In the genomic region with DNA sequence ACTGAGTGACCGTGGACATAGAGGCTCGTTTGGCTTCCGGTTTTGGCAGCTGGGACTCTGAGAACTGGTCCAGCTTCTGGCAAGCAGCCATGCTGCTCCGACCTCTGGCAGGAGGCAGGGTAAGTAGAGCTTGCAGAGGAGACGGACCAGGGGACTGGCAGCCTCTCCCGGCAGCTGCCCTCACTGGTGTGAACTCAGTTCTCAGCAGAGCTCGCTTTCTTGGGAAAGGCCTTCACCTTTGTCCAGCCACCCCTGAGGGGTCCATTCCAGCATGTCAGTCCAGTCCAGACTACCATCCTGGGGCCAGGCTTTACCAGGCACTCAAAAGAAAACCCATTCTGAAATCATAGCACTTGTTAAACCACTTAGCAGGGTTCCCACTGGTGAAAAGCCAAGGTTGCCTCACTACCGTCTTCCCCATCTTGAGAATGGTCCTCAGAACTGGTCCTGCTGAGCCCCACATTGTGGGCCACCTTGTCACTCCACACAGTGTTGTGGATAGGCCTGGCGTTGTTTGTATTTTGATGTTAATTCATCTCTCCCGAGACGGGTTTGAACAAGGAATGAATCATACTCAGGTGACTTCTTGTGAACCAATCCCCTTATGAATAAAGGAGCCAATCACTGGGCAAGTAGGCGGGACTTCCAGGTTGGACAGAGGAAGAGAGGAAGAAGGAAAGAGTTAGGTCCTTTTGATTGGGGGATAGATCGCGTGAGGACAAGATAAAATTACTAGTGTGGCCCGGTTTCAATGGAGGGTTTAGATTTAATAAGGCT, we compare ENCODE assay signal across 15 mouse cellular contexts. TPM values are rescaled to one million over a fixed set of nuclear protein-coding genes. Genes with fewer than 3 reads are reported as not detected.
A peak's percentile ranks its signal among the peaks of the same experiment; 100 is the strongest.
DNase-seq lines count a peak whose midpoint lies in the region; ATAC-seq and TF ChIP-seq lines count a peak whose summit lies in the region.
"Had no signal": no experiment of that assay in that cellular context is flagged by ENCODE, and none has a peak within 500 bp of the region (broad histone marks: within the 10 kb centered on the region; RNA-seq: fewer than 3 reads in every experiment).

No protein-coding gene starts in this region.

- H3K4me1 ChIP-seq in hindbrain, postnatal 0 days (ENCODE audit: insufficient read depth, low read length) = no peaks in the 10 kb centered on the region
- H3K4me1 ChIP-seq in hindbrain, embryonic 11.5 days (replicated peaks; ENCODE audit: control insufficient read depth, insufficient read depth, low read length) = 0 out of 2 replicates have a peak, but pooled peaks cover 3% of the 10 kb centered on the region
- H3K4me1 ChIP-seq in E14TG2a.4 (replicated peaks; ENCODE audit: low read depth, low read length) = peaks cover 88% of the 10 kb centered on the region

- no peaks in the 10 kb centered on the region for H3K9me3 ChIP-seq in hindbrain, postnatal 0 days (ENCODE audit: low read length)
- no peaks in the 10 kb centered on the region for H3K9me3 ChIP-seq in hindbrain, embryonic 11.5 days (ENCODE audit: control insufficient read depth, low read length)
- H3K9me3 ChIP-seq in E14TG2a.4 (ENCODE audit: low read length) = no peaks in the 10 kb centered on the region
- H3K9me3 ChIP-seq: limb, embryonic 13.5 days; neural tube, embryonic 12.5 days had no signal

- H3K27ac ChIP-seq in hindbrain, postnatal 0 days = no peak overlapping the region
- no peak overlapping the region for H3K27ac ChIP-seq in hindbrain, embryonic 11.5 days (ENCODE audit: low read depth, low read length)
- H3K27ac ChIP-seq: kidney, postnatal 0 days; limb, embryonic 13.5 days; neural tube, embryonic 12.5 days had no signal

- peak; percentile 75 for DNase-seq in adrenal gland, postnatal 10 days
- DNase-seq in adrenal gland, postnatal 4 days (ENCODE audit: low spot score in 2 of 2) = no peak
- DNase-seq in hindbrain, postnatal 0 days (ENCODE audit: low spot score) = peak; percentile 42
- DNase-seq in hindbrain, embryonic 11.5 days (ENCODE audit: low spot score) = no peak
- peak; percentile 49 for DNase-seq in kidney, postnatal 14 days
- no peak for DNase-seq in spleen, postnatal 4 days (ENCODE audit: low spot score in 2 of 2)
- DNase-seq: spleen, adult 18-20 months had no signal

- no peak overlapping the region for H3K9ac ChIP-seq in hindbrain, postnatal 0 days (replicated peaks; ENCODE audit: low read length)
- no peak overlapping the region for H3K9ac ChIP-seq in hindbrain, embryonic 11.5 days (ENCODE audit: low read depth, low read length)
- H3K9ac ChIP-seq: limb, embryonic 13.5 days; neural tube, embryonic 12.5 days had no signal

- H3K4me3 ChIP-seq in hindbrain, postnatal 0 days (ENCODE audit: low read length) = no peak overlapping the region
- no peak overlapping the region for H3K4me3 ChIP-seq in hindbrain, embryonic 11.5 days (ENCODE audit: low read depth, low read length)
- peak overlapping the region; percentile 83 for H3K4me3 ChIP-seq in E14TG2a.4 (replicated peaks; ENCODE audit: low read length)
- H3K4me3 ChIP-seq: limb, embryonic 13.5 days; neural tube, embryonic 12.5 days had no signal

- WGBS in hindbrain, postnatal 0 days = 53% methylated on average over 15 of the region's 15 CpGs
- WGBS in hindbrain, embryonic 11.5 days = 81% methylated on average over 15 of the region's 15 CpGs

- no peaks in the 10 kb centered on the region; the same call in 1 of the 2 replicates for H3K27me3 ChIP-seq in hindbrain, postnatal 0 days (ENCODE audit: insufficient read depth, low read length)
- no peaks in the 10 kb centered on the region; the same call in 1 of the 2 replicates for H3K27me3 ChIP-seq in hindbrain, embryonic 11.5 days (ENCODE audit: control insufficient read depth, insufficient read depth, low read length)
- H3K27me3 ChIP-seq in E14TG2a.4 (ENCODE audit: insufficient read depth, low read length) = no peaks in the 10 kb centered on the region

- no peaks in the 10 kb centered on the region for H3K36me3 ChIP-seq in hindbrain, postnatal 0 days (ENCODE audit: insufficient read depth, low read length)
- H3K36me3 ChIP-seq in hindbrain, embryonic 11.5 days (ENCODE audit: control insufficient read depth, insufficient read depth, low read length) = no peaks in the 10 kb centered on the region
- peaks cover 11% of the 10 kb centered on the region for H3K36me3 ChIP-seq in E14TG2a.4 (ENCODE audit: insufficient read depth, low read length)
- H3K36me3 ChIP-seq: limb, embryonic 13.5 days; neural tube, embryonic 12.5 days had no signal

- no peak for TF ChIP-seq CTCF in hindbrain, postnatal 0 days (IDR thresholded peaks at IDR 0.05; ENCODE audit: low read depth)
- no peak for TF ChIP-seq CTCF in E14TG2a.4 (conservative IDR thresholded peaks at IDR 0.05; ENCODE audit: low read length)

- no peak overlapping the region for H3K4me2 ChIP-seq in hindbrain, postnatal 0 days (ENCODE audit: low read depth, low read length)
- no peak overlapping the region for H3K4me2 ChIP-seq in hindbrain, embryonic 11.5 days (replicated peaks; ENCODE audit: low read depth, low read length)
- H3K4me2 ChIP-seq: limb, embryonic 13.5 days; neural tube, embryonic 12.5 days had no signal

- ATAC-seq in hindbrain, postnatal 0 days = peak; percentile 43; the same call in 1 of the 2 replicates
- ATAC-seq in hindbrain, embryonic 11.5 days (ENCODE audit: low FRiP score) = no peak
- no peak for ATAC-seq in CD4-positive, CD25-positive, alpha-beta regulatory T cell, adult 4 months
- ATAC-seq: forebrain, embryonic 14.5 days had no signal

RNA-seq across cellular contexts. Expression of a gene that starts 12.3 kb away (rescaled TPM):
- total RNA-seq in adrenal gland, postnatal 10 days (2021) = not detected
- total RNA-seq in adrenal gland, postnatal 4 days (2021) = not detected
- not detected in 2 replicates for total RNA-seq in hindbrain, postnatal 0 days (2014; rRNA removed)
- polyA plus RNA-seq in hindbrain, postnatal 0 days (2015; fragmentation: Nextera tagmentation; extraction: Ambion mirVana) = not detected in 2 replicates
- polyA plus RNA-seq in hindbrain, embryonic 11.5 days (2014; fragmentation: Nextera tagmentation; extraction: Ambion mirVana) = not detected in 2 replicates
- not detected for polyA plus RNA-seq in CD4-positive, CD25-positive, alpha-beta regulatory T cell, adult 4 months (2017; shearing (Covaris generic))
- total RNA-seq: megakaryocyte progenitor cell, adult 5-6 weeks had no signal
- polyA plus RNA-seq: forebrain, embryonic 14.5 days; heart, embryonic 16.5 days; kidney, postnatal 0 days; limb, embryonic 13.5 days; neural tube, embryonic 12.5 days had no signal

RNA-seq across cellular contexts. Expression of a gene that starts 18.6 kb away (rescaled TPM):
- 10 to 100 TPM in 1 of 2 experiments, 1 to 10 TPM in 1; 9.0 to 17.8 TPM for total RNA-seq in adrenal gland, postnatal 10 days (2021)
- 10 to 100 TPM; 10.3 to 17.3 TPM for total RNA-seq in adrenal gland, postnatal 4 days (2021)
- total RNA-seq in hindbrain, postnatal 0 days (2014; rRNA removed) = 5.3 and 5.8 TPM in 2 replicates
- 10.3 and 10.5 TPM in 2 replicates for polyA plus RNA-seq in hindbrain, postnatal 0 days (2015; fragmentation: Nextera tagmentation; extraction: Ambion mirVana)
- 17.6 and 21.8 TPM in 2 replicates for polyA plus RNA-seq in hindbrain, embryonic 11.5 days (2014; fragmentation: Nextera tagmentation; extraction: Ambion mirVana)
- polyA plus RNA-seq in CD4-positive, CD25-positive, alpha-beta regulatory T cell, adult 4 months (2017; shearing (Covaris generic)) = 1 to 10 TPM; 2.2 to 2.7 TPM

Comparison
In these comparisons a context has a peak if more than half of its experiments do, and no peak if none do; other contexts are left out.
1. DNase-seq: peak in adrenal gland, postnatal 10 days (single experiment), hindbrain, postnatal 0 days (single experiment) and kidney, postnatal 14 days (single experiment); none in adrenal gland, postnatal 4 days (0 of 2), hindbrain, embryonic 11.5 days (single experiment) and spleen, postnatal 4 days (0 of 2).